Mouse (Mus musculus) cerebral cortex, adult 2 months (tissue): ENCODE measurements around the gene Zc2hc1b.

ENCODE experiments used
- WGBS: fragments of 180-500 bp; shearing (Covaris S2); methylation state at CpG from one replicate; pipeline ENCODE4 v1.1.7; 2018; 5-methylcytosine and 5-hydroxymethylcytosine counted together

Zc2hc1b gene

GRCm38 (mm10) chr10:13115030-13115429 lies 62.8 kb downstream of the Zc2hc1b start:
- WGBS = 75% methylated on average over 4 of the region's 4 CpGs

GRCm38 (mm10) chr10:13113641-13114040 lies 64.2 kb downstream of the Zc2hc1b start:
- 91% methylated on average over 4 of the region's 4 CpGs for WGBS

- 83% methylated on average over 3 of the region's 3 CpGs for WGBS
These were observed 65.0 kb downstream of the Zc2hc1b start for GRCm38 (mm10) chr10:13112849-13113248.

GRCm38 (mm10) chr10:13109781-13110180 lies 68.0 kb downstream of the Zc2hc1b start:
- 96% methylated on average over 1 of the region's 1 CpGs for WGBS

GRCm38 (mm10) chr10:13108847-13109246 lies 69.0 kb downstream of the Zc2hc1b start:
- WGBS = 81% methylated on average over 4 of the region's 4 CpGs

- WGBS = 66% methylated on average over 7 of the region's 7 CpGs
These were observed 69.7 kb downstream of the Zc2hc1b start for GRCm38 (mm10) chr10:13108021-13108548.

GRCm38 (mm10) chr10:13106909-13107624 lies 70.8 kb downstream of the Zc2hc1b start:
- 89% methylated on average over 9 of the region's 9 CpGs for WGBS

GRCm38 (mm10) chr10:13103838-13104237 lies 74.0 kb downstream of the Zc2hc1b start:
- 73% methylated on average over 4 of the region's 4 CpGs for WGBS

- WGBS = 73% methylated on average over 4 of the region's 4 CpGs
These were observed 75.5 kb downstream of the Zc2hc1b start for GRCm38 (mm10) chr10:13102360-13102759.

- 92% methylated on average over 6 of the region's 6 CpGs for WGBS
These were observed 77.7 kb downstream of the Zc2hc1b start for GRCm38 (mm10) chr10:13100061-13100648.
